Mouse (Mus musculus) CH12.LX (cell line): ENCODE measurements around the gene Ugt1a10.

Experiments used
- CTCF ChIP-seq, 2 experiments: IDR thresholded peaks in 1 of 2; conservative IDR thresholded peaks in 1 of 2; 2 replicates each; pipeline ENCODE4 v1.5.1; 2011 to 2012; ENCODE audit warnings: low read depth in 2 of 2, low read length in 2 of 2, improper control_type of control experiment in 1 of 2, inconsistent platforms in 1 of 2, mild to moderate bottlenecking in 1 of 2, moderate library complexity in 1 of 2
- ELF1 ChIP-seq: IDR thresholded peaks from 2 replicates; pipeline ENCODE4 v1.6.1; 2014; ENCODE audit warnings: low read depth, mild to moderate bottlenecking, inconsistent platforms, low read length, improper control_type of control experiment
- EP300 ChIP-seq: IDR thresholded peaks from 2 replicates; pipeline ENCODE4 v1.6.1; 2011; ENCODE audit warnings: low read length, improper control_type of control experiment
- ETS1 ChIP-seq: conservative IDR thresholded peaks from 2 replicates; pipeline ENCODE4 v1.6.1; 2012; ENCODE audit warnings: low read depth, mild to moderate bottlenecking, inconsistent platforms, low read length, improper control_type of control experiment, moderate library complexity
- MEF2A ChIP-seq: IDR thresholded peaks from 2 replicates; pipeline ENCODE4 v1.6.1; 2014; ENCODE audit warnings: low read depth, mild to moderate bottlenecking, inconsistent platforms, low read length, improper control_type of control experiment, borderline replicate concordance
- MYC ChIP-seq: IDR thresholded peaks from 2 replicates; pipeline ENCODE4 v1.6.1; 2011; ENCODE audit warnings: low read depth, mild to moderate bottlenecking, improper control_type of control experiment, low read length
- NELFE ChIP-seq: IDR thresholded peaks from 2 replicates; pipeline ENCODE4 v1.6.1; 2011; ENCODE audit warnings: low read depth, low read length, improper control_type of control experiment
- POLR2AphosphoS2 ChIP-seq: IDR thresholded peaks from 2 replicates; pipeline ENCODE4 v1.6.1; 2011; ENCODE audit warnings: low read depth, low read length, improper control_type of control experiment
- TBP ChIP-seq: conservative IDR thresholded peaks from 2 replicates; pipeline ENCODE4 v1.6.1; 2011; ENCODE audit warnings: low read depth, low read length, improper control_type of control experiment
- USF1 ChIP-seq: IDR thresholded peaks from 2 replicates; pipeline ENCODE4 v1.6.1; 2014; ENCODE audit warnings: low read depth, mild to moderate bottlenecking, inconsistent platforms, low read length, improper control_type of control experiment

- no peak for TF ChIP-seq NELFE
- no peak for TF ChIP-seq MYC
- TF ChIP-seq POLR2AphosphoS2 = no peak
- TF ChIP-seq EP300 = no peak
- no peak for TF ChIP-seq TBP
- TF ChIP-seq MEF2A = no peak
- no peak for TF ChIP-seq ELF1
- TF ChIP-seq ETS1 = no peak
- TF ChIP-seq CTCF (conservative IDR thresholded peaks at IDR 0.05 in 1 of 2, IDR thresholded peaks at IDR 0.05 in 1 of 2; ENCODE audit: low read depth in 2 of 2, low read length in 2 of 2) = no peak
- no peak for TF ChIP-seq USF1
Measured at GRCm38 (mm10) chr1:88195687-88196086, 140.5 kb downstream of the Ugt1a10 start.
